Mouse (Mus musculus) frontal cortex, postnatal 14 days (tissue): Measurements from ENCODE around the gene Spata32.
"Not testable (repeated sequence)": the region's sequence is repeated elsewhere in the genome, so short reads cannot be mapped to it uniquely, and the experiment has no call there.

Source experiments
- DNase-seq, 2 experiments: peaks; one replicate each; pipeline ENCODE4 v3.0.0; 2022; ENCODE audit warnings: low spot score in 2 of 2

Spata32 gene

DNA sequence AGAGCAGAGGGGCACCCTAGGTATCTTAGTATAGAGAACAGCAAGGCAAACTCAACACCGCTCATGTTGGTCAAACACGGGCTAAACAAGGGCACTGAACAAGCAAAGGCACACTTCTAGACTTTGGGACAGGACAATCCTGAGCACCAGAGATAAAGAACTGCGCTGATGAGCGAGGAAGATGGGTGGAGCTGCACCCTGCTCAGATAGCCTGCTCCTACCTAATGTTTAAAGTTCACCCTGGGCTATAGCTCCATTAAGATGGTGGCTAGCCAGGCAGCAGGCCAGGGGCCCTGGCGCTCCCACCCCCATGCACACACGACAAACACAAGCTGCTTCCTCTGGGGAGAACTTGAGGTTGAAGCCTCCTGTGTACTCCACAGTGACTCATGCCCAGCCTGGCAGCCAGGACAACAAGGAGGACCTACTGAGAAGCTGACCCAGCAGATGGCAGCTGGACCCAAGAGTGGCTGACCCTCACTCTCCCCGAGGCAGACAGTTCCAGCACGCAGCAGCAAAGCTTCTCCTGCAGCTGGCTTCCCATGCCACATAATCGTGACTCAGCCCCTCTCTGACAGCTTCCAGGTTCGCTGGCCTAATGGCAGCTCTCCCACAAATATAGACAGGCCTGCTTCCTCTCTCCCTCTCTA lies 28.0 kb upstream of the Spata32 start:
- DNase-seq, result peak; percentile 27 to 39

DNA sequence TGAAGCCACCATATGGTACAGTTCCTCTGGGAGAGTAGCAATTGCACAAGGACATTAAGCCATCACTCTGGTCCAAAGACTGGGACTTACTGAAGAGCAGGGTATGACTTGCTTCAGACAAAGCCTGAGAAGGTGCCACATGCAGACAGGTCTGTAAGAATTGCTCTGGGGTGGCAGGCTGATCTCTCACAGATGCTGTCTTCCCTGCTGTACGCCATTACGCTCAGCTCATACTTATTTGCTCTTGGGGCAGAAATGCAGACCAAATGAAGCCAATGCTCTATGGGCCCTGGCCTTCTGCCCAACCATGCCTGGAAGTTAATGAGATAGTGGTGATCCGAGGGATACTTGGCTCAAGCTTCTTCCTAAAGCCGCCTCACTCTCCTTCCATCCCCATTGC lies 26.6 kb upstream of the Spata32 start:
- DNase-seq, result no peak

DNA sequence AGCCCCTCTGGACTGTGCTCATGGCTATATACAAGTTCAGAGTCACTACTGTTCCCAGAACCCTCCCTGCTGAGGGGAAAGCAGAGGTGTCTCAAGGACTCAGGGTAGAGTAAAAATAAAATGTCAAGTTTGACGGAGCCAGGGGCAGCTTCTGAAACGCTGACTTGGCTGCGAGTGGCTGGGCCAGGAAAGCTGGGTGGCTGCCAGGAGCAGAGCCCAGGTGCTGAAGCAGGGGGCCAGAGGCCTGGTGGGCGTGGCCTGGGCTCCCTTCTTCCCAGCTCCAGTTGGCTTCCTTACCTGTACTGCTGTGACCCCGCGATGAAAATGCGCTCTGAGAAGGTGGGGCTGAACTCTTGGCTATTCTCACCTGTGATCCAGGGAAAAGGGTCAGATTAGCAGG lies 22.5 kb upstream of the Spata32 start:
- DNase-seq, result no peak

DNA sequence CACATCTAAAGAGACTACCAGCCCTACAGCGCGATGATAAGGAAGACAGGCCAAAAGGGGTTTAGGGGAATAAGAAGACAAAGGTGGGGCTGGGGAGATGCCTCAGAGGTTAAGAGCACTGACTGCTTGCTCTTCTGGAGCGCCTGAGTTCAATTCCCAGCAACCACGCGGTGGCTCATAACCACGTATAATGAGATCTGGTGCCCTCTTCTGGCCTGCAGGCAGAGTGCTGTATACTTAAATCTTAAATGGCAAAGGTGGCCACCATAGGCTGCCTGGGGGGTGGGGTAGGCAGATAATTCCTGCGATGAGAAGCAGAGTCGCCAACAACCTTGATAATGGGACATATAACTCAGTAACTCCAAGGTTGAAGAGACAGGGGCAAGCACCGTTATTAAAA lies 19.5 kb upstream of the Spata32 start:
- no peak for DNase-seq

DNA sequence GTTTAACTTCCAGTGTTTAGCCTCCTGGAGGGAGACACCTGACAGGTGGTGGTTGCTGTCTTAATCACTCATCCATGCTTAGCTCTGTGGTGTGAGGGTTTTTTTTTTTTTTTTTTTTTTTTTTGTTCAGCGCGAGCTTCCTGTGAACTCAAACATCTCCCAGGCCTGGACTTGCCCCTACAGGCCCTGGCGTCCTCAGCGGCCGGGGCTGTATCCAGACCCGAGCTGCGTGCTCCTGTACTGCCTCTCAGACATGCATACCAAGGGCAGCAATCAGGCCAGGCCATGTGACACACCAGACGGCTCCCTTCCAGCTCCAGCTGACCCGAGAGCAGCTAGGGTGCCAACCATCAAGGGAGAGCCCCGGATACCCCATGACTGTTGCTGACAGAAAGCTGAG lies 18.7 kb upstream of the Spata32 start:
- DNase-seq, result no peak

DNA sequence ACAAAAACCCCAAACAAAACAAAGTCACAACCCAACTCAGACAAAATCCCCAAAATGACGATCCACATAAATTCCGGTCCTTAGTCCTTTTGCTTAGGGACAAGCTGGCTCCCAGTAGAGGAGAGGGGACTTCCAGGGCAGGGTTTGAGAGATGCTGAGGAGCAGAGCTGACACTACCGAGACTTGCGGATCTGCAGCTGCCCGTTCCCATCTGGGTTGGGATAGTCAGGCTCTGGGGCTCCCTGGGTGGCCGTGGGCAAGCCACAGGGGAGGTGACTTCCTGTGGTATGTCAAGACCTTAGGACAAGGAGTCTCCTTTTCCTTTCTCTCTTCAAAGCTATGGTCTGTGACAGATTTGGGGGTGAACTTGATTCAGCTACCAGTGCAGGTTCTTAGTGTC lies 18.2 kb upstream of the Spata32 start:
- no peak for DNase-seq

DNA sequence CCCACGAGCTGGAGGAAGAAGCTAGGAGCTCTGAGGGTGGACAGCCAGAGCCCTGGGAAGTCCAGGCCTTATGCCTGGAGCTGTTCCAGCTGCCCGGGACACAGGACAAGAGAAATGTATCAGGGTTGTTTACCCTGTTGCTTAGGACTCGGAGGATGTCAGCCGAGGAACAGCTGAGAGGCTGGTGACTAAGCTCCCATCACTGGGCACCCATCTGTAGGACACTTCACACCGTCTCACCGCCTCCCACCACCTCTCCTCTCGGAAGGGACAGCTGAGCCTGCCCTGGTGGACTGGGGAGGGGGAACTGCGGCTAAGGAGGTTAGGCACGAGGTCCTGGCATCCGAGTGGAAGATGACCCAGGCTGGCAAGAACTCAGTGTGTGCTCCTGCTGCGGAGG lies 17.5 kb upstream of the Spata32 start:
- DNase-seq, result no peak

DNA sequence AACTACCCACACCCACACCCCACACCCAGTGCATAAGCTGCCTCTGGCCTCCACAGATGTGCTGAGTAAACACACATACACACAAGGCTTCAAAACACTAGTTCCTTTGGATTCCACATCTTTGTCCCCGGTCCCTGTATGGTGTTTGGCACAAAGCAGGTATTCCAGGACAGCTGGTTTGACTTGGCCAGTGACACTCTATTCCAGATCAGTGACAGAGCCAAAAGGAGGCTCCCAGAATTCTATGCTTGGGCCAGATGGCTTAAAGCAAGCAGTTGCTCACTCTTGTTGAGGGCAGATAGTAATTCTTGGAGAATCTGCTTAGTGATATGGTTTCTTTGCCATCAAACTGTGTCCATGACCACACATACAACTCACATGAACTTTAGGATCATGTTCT lies 16.2 kb upstream of the Spata32 start:
- DNase-seq, result no peak

DNA sequence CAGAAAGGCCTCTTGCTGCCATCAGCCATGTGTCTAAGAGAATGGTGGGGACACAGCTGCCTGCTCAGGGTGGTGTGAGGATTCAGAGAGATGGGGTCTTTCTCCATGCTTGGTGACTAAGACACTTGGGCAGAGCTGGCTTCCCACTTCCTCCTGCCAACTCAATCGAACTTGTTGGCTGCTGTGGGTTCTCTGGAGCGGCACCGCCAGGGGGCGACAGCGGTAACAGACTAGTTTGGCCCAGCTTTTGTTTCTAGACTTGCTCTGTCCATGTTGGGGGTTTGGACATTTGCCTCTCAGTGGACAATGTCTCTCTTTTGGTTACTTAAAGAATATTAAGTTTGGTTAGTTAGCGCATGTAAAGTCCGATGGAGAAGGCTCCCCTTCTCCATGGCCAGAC lies 14.7 kb upstream of the Spata32 start:
- DNase-seq, result peak; percentile 60 to 78

DNA sequence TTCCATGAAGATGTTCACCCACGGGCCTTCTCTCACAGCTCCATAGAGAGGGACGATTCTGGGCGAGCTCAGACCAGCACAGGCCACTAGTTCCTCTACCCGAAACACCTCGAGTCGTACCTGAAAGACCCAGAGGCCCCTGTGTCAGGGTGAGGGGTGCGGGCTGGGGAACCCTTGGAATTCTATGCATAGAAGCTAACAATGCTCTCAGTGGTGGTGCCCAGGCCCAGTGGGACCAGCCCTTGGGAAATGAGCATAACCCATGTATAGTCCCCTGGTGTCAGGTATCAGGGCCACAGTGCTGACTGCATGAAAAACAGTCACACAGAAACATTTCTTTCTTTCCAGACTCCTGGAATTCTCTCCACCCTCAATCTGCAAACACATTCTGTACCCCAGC lies 13.1 kb upstream of the Spata32 start:
- no peak for DNase-seq

DNA sequence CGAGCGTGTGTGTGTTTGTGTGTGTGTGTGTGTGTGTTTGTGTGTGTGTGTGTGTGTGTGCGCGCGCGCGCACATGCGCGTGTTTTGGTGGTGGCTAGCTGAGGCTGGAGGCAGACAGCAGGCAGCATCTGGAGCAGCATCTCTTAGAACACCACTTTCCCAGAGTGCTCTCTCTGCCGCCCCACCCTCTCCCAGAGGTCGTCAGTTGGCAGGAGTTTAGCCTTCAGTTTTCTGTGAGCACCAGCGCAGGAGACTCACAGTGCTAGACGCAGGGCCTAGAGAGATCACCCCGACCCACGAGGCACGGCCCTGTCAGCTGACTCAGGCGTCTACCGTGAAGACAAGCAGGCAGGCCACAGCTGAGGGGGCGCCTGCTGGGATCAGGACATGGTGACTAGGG lies 12.4 kb upstream of the Spata32 start:
- DNase-seq, result no peak

DNA sequence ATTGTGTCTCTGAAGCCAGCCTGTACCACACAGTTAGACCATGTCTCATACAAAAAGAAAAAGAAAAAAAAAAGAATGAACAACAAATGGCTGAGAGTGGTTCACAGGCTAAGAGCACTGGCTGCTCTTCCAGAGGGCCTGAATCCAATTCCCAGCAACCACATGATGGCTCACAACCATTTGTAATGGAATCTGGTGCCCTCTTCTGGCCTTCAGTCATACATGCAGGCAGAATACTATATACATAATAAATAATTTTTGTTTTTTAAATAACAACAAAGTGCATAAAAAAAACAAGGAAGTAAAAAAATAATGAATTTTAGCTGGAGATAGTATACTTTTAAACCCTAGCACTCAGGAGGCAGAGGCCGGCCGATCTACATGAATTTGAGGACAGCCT lies 11.4 kb upstream of the Spata32 start:
- DNase-seq, result no peak

DNA sequence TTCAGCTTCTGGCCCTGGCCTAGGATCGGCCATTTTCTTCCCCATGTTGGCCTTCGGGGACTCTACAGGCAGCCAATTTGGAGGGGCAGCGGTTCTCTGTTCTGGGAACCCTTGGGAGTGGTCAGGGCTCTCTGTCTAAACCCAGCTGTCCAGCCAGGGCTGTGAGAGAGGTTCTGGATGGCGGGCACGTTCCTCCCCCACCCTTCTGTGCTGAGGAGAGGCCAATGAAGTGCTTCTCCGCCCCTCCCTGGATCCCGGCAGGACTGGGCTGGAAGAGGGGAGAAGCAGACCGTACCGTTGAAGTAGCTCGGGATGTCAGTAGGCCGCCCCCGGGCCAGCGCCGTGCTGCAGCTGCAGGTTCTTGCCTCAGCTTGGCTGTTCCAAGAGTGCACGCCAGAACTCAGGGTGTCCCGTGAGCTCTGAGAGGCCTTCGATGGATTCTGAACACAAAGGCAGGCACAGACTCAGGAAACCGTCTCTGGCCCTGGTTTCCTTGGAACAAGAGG lies 5.8 kb upstream of the Spata32 start:
- DNase-seq, result no peak

DNA sequence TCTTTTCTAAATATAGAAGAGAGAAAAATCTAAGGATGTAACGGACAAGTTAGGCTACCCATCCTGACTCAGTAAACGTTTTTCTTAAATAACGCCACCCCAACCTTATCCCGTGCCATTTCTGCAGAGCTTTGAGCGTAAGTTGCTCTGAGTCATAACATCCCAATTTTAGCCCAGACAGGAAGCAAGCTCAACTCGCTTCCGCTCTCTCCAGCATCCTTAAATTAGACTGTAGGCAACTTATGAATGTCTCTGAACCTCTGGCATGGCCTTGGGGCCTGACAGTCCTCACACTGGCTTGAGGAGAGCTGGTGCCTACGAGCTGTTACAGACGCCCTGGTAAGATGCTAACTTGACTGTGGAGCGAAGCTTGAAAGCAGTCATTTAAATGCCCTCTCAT lies 5.2 kb upstream of the Spata32 start:
- no peak for DNase-seq

DNA sequence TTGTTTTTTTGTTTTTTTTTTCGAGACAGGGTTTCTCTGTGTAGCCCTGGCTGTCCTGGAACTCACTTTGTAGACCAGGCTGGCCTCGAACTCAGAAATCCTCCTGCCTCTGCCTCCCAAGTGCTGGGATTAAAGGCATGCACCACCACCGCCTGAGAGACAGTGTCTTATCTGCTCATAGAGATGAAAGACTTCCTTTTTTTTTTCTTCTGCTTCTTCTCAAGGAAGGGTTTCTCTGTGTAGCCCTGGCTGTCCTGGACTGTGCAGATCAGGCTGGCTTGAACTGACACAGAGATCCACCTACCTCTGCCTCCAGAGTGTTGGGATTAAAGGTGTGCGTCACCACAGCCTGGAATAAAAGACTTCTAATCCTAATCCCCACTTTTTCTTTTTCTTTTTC lies 4.5 kb upstream of the Spata32 start:
- DNase-seq, result not testable (repeated sequence)

DNA sequence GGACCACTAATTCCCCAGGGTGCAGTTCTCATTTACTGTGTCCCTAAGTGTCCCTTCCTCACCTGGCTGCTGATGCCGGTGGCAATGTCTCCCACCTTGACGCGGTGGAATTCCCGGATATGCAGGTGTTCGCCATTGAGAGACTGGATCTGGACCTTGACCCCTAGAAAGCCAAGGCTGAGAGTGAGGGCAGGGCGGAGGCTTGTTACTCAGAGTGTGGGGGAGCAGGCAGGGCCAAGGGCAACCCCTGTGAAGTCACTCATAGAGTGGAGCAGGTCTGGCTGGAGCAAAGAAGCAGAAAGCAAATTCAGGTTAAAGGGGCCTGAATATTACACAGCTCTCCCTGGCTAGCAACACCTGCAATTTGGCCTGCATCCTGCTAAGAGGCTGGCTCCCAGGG lies 3.2 kb upstream of the Spata32 start:
- no peak for DNase-seq

DNA sequence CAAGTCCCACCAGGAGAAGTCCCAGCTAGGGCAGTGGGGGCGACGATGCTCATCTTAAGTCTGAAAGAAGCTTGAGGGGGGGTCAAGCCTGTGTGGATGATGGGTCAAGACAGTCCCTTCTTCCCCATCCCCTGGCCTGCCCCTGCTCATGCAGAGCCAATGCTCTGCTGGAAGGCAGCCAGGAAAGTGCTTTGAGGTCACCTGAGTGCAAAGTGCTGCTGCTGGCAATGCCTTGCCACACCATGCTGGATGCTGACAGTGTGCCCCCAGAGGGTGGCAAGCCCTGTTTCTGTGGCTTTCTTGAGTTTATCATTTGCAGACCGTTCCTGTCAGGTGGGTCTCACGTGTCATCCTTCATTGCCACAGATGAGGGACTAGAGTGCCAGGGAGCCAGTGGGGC lies 1.8 kb upstream of the Spata32 start:
- no peak for DNase-seq

DNA sequence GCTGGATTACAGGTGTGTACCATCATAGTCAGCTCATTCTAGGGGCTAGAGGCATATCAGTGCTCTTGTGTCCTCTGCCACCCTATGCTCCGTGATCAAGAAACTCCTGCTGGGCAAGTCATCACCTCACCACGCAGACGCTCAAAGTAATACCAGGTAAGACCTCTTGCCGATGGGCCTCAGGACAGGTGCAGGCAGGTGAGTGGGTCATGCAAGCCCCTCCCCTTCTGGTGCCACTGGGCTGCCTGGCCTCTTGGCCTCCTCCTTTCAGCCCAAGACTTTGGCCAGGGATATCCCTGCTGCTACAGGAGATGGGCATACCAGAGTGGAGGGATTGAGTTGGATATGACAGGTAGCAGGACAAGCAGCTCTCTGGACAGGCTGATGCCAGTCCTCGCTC lies 1.0 kb upstream of the Spata32 start:
- DNase-seq, result no peak

DNA sequence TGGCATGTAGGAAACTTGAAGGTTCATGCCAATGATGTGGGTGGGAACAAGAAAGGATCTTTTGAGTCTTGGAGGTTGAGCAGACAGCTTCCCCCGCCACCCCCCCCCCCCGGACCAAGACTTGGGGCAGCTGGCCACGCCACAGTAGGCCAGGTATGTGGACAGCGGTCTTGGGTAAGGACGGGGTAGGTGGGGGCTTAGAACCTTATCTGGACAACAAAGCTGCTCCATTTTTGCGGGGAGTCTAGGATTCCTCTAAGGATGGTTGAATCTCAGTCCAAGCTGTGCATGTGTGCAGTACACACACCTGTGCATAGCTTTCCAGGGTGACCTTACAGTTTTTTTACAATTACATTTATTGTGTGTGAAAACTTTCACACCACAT lies 277 bp upstream of the Spata32 start:
- no peak for DNase-seq

DNA sequence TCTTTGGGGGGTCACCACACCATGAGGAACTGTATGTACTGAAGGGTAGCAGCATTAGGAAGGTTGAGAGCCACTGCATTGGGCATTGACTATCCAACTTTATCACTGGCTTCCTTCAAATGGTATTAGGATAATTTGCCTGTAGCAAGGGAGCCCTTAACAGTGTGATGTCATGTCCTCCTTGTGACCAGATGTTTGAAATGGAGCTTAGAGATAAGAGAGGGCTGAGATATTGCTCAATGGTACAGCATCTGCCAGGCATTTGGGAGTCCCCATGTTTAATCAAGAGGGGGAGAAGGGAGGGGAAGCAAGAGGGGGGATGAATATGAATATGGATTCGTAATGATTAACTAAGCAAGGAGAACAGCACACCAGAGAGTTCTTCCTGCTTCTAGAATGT lies 2.9 kb downstream of the Spata32 start:
- no peak for DNase-seq

DNA sequence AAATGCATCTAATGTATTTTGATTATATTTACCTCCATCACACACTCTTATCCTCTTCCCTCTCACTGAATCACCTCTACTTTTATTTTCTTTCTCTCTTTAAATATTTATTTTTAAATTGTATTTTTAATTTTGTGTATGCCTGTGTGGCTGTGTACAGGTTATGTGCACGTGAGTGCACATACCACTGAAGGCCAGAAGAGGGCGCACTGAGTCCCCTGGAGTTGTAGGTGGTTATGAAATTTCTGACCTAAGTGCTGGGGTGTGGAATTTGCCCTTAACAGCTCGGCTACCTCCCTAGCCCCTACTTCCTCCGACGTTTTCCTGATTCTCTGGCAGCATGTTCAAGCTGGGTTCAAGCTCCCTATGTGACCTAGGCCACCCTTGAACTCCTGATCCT lies 4.5 kb downstream of the Spata32 start:
- DNase-seq, result no peak

DNA sequence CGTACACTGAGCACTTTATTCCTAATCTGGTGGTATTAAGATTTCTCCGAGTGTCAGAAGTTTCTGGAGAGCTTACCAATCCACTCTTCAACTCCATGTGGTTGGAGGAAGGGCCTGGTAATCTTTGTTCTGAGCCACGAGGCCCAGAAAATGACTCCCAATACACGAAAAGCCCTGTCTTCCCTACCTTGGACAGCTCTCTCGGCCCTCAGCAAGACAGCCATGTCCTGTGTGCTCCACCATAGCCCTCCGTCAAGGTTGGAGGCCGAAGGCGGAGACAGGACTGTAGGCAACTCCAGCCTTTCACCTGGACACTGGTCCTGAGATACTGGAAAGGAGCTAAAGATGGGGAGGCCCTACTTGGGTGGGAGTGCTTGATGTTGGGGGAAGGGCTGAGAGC lies 7.9 kb downstream of the Spata32 start:
- DNase-seq, result no peak

DNA sequence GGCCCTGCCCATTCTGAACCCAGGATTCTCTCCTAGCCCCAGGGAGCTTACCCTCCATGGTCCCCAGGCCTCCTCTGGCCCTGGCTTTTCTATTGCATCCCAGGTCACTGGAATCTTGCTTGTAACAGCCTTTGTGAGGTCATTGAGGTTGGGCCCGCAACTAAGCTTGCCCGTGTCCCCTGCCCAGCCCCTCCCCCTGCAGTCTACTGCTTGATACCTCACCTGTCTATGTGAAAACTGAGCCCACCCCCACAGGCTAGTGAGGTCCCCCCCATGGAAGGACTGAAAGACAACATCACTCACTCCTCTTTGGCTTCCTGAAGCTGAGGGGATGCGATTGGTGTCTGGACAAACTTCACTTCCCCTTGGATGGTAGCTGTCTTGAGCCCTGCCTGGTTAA lies 9.8 kb downstream of the Spata32 start, which contains the start of gene 1700023F06Rik:
TSS of gene 1700023F06Rik (minus strand) at position 101 of the 400 bp plus-strand sequence.
- no peak for DNase-seq

DNA sequence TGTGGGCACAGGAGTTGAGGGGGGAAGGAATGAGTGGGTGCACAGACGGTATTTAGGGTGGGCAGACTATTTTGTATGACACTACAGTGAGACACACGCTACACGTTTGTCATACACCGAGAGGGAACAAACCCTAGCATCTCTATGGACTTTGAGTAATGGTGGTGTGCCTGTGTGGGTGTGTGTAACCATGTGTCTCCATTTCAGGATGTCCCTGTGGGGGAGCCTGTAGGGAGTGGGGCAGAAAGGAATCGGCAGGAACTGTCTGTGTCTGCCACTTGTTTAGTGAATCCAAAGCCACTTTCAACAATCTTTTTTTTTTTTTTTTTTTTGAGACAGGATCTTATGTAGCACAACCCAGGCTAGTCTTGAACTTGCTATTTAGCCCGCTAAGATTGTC lies 12.0 kb downstream of the Spata32 start:
- DNase-seq, result no peak
